In genomic region chr17:35666851-35667256, GRCm38 (mm10) we compare ENCODE assay signal across 8 mouse cellular contexts. TPM values are rescaled to one million over a fixed set of nuclear protein-coding genes. Genes with fewer than 3 reads are reported as not detected.
DNase-seq lines count a peak whose midpoint lies in the region; ATAC-seq and TF ChIP-seq lines count a peak whose summit lies in the region.

No protein-coding gene starts in this region.

- peaks cover 2 to 8% of the 10 kb centered on the region in 2 experiments; a peak in 3 of 4 replicates for H3K4me1 ChIP-seq in heart, embryonic 14.5 days (ENCODE audit: control insufficient read depth in 2 of 2, insufficient read depth in 2 of 2, low read length in 2 of 2)
- H3K4me1 ChIP-seq in hindbrain, embryonic 16.5 days (ENCODE audit: control insufficient read depth, insufficient read depth, low read depth, low read length) = peaks cover 16% of the 10 kb centered on the region
- H3K4me1 ChIP-seq in liver, postnatal 0 days (ENCODE audit: insufficient read depth) = peaks cover 8% of the 10 kb centered on the region; the same call in 1 of the 2 replicates
- no peaks in the 10 kb centered on the region for H3K4me1 ChIP-seq in stomach, postnatal 0 days (replicated peaks; ENCODE audit: control insufficient read depth, insufficient read depth)

- no peak for TF ChIP-seq CTCF in liver, postnatal 0 days (IDR thresholded peaks at IDR 0.05; ENCODE audit: low read depth)
- no peak for TF ChIP-seq CTCF in stomach, postnatal 0 days (IDR thresholded peaks at IDR 0.05; ENCODE audit: low read depth)

- ATAC-seq in heart, embryonic 14.5 days (ENCODE audit: insufficient number of reproducible peaks, insufficient read depth, low FRiP score, low read depth) = peak; percentile 17
- ATAC-seq in hindbrain, embryonic 16.5 days = peak; percentile 54
- peak; percentile 20 for ATAC-seq in liver, postnatal 0 days
- peak; percentile 47 for ATAC-seq in stomach, postnatal 0 days (ENCODE audit: low FRiP score, low TSS enrichment)
- ATAC-seq in cerebellum, adult (ENCODE audit: insufficient number of reproducible peaks, low FRiP score, low TSS enrichment) = no peak

- H3K36me3 ChIP-seq in heart, embryonic 14.5 days (ENCODE audit: control insufficient read depth, insufficient read depth, low read length) = peaks cover 48% of the 10 kb centered on the region
- peaks cover 10% of the 10 kb centered on the region; the same call in 1 of the 2 replicates for H3K36me3 ChIP-seq in hindbrain, embryonic 16.5 days (ENCODE audit: control insufficient read depth, insufficient read depth, low read length)
- H3K36me3 ChIP-seq in liver, postnatal 0 days (replicated peaks; ENCODE audit: insufficient read depth, low read length) = peaks cover 12% of the 10 kb centered on the region
- 0 out of 2 replicates have a peak, but pooled peaks cover 2% of the 10 kb centered on the region for H3K36me3 ChIP-seq in stomach, postnatal 0 days (ENCODE audit: control insufficient read depth, insufficient read depth, low read length)

- H3K9ac ChIP-seq in heart, embryonic 14.5 days (ENCODE audit: low read length) = peak overlapping the region; percentile 91
- H3K9ac ChIP-seq in hindbrain, embryonic 16.5 days (ENCODE audit: low read depth, low read length) = peak overlapping the region; percentile 89
- peak overlapping the region; percentile 76 for H3K9ac ChIP-seq in liver, postnatal 0 days (replicated peaks)
- peak overlapping the region; percentile 85 for H3K9ac ChIP-seq in stomach, postnatal 0 days (ENCODE audit: low read length)

- no peak for DNase-seq in heart, adult 9 months (ENCODE audit: low spot score in 2 of 2)
- DNase-seq in CD8-positive naive resting alpha-beta T cell, adult 2 months (ENCODE audit: low read depth in 2 of 2, low spot score in 2 of 2) = peak; percentile 6 to 16
- peak; percentile 82 for DNase-seq in embryo, embryonic 10.5 days (ENCODE audit: low spot score)
- DNase-seq in liver, postnatal 0 days = peak; percentile 28
- peak; percentile 53 for DNase-seq in stomach, postnatal 0 days (ENCODE audit: low spot score)

- TF ChIP-seq EP300 in liver, postnatal 0 days (IDR thresholded peaks at IDR 0.05; ENCODE audit: low read depth) = no peak
- no peak for TF ChIP-seq EP300 in stomach, postnatal 0 days (optimal IDR thresholded peaks at IDR 0.05)

- peak overlapping the region; percentile 77 to 89 for H3K4me3 ChIP-seq in heart, embryonic 14.5 days (ENCODE audit: control insufficient read depth in 1 of 2, insufficient read depth in 1 of 2, low read depth in 1 of 2, low read length in 2 of 2)
- peak overlapping the region; percentile 83 for H3K4me3 ChIP-seq in hindbrain, embryonic 16.5 days (ENCODE audit: low read length)
- peak overlapping the region; percentile 78 for H3K4me3 ChIP-seq in liver, postnatal 0 days (ENCODE audit: low read depth, low read length)
- H3K4me3 ChIP-seq in stomach, postnatal 0 days (ENCODE audit: low read depth, low read length) = peak overlapping the region; percentile 68

- peak overlapping the region; percentile 74 to 80 for H3K27ac ChIP-seq in heart, embryonic 14.5 days (replicated peaks in 1 of 2; ENCODE audit: control insufficient read depth in 1 of 2, insufficient read depth in 1 of 2, low read depth in 2 of 2, low read length in 2 of 2)
- peak overlapping the region; percentile 88 for H3K27ac ChIP-seq in hindbrain, embryonic 16.5 days (ENCODE audit: low read depth, low read length)
- peak overlapping the region; percentile 41 for H3K27ac ChIP-seq in liver, postnatal 0 days (ENCODE audit: low read depth)
- H3K27ac ChIP-seq in stomach, postnatal 0 days (replicated peaks) = peak overlapping the region; percentile 91

- 6% methylated on average over 13 of the region's 13 CpGs for whole genome bisulfite sequencing in heart, embryonic 14.5 days
- 6% methylated on average over 13 of the region's 13 CpGs for WGBS in hindbrain, embryonic 16.5 days
- WGBS in liver, postnatal 0 days (ENCODE audit: insufficient replicate concordance) = 4% methylated on average over 13 of the region's 13 CpGs
- 3% methylated on average over 13 of the region's 13 CpGs for WGBS in stomach, postnatal 0 days

- no peaks in the 10 kb centered on the region for H3K9me3 ChIP-seq in heart, embryonic 14.5 days (ENCODE audit: control insufficient read depth, low read length)
- H3K9me3 ChIP-seq in hindbrain, embryonic 16.5 days (ENCODE audit: control insufficient read depth, low read length) = no peaks in the 10 kb centered on the region
- H3K9me3 ChIP-seq in liver, postnatal 0 days (ENCODE audit: low read length) = no peaks in the 10 kb centered on the region
- no peaks in the 10 kb centered on the region for H3K9me3 ChIP-seq in stomach, postnatal 0 days (ENCODE audit: control insufficient read depth, low read length)

- H3K4me2 ChIP-seq in heart, embryonic 14.5 days (ENCODE audit: low read length) = peak overlapping the region; percentile 94
- peak overlapping the region; percentile 91 for H3K4me2 ChIP-seq in hindbrain, embryonic 16.5 days (ENCODE audit: low read length)
- H3K4me2 ChIP-seq in liver, postnatal 0 days (ENCODE audit: low read depth, low read length) = peak overlapping the region; percentile 94
- H3K4me2 ChIP-seq in stomach, postnatal 0 days (replicated peaks; ENCODE audit: low read depth) = peak overlapping the region; percentile 98

- H3K27me3 ChIP-seq in heart, embryonic 14.5 days (ENCODE audit: control insufficient read depth, insufficient read depth, low read length) = no peaks in the 10 kb centered on the region
- no peaks in the 10 kb centered on the region for H3K27me3 ChIP-seq in hindbrain, embryonic 16.5 days (replicated peaks; ENCODE audit: control insufficient read depth, insufficient read depth, low read length)
- no peaks in the 10 kb centered on the region for H3K27me3 ChIP-seq in liver, postnatal 0 days (ENCODE audit: insufficient read depth, low read length)
- H3K27me3 ChIP-seq in stomach, postnatal 0 days (ENCODE audit: control insufficient read depth, insufficient read depth, low read length) = no peaks in the 10 kb centered on the region

RNA-seq across cellular contexts. Expression of gene Vars2, which starts 0.5 kb away (rescaled TPM):
- polyA plus RNA-seq in heart, embryonic 14.5 days (2014; fragmentation: Nextera tagmentation; extraction: Ambion mirVana) = 10.8 and 12.7 TPM in 2 replicates
- polyA plus RNA-seq in hindbrain, embryonic 16.5 days (2015; fragmentation: Nextera tagmentation; extraction: Ambion mirVana) = 16.7 and 17.9 TPM in 2 replicates
- 4.6 and 5.0 TPM in 2 replicates for polyA plus RNA-seq in liver, postnatal 0 days (2015; fragmentation: Nextera tagmentation; extraction: Ambion mirVana)
- polyA plus RNA-seq in stomach, postnatal 0 days (2015; fragmentation: Nextera tagmentation; extraction: Ambion mirVana) = 10.3 and 10.6 TPM in 2 replicates

RNA-seq across cellular contexts. Expression of gene Gtf2h4, which starts 6.7 kb away (rescaled TPM):
- 21.9 and 23.8 TPM in 2 replicates for polyA plus RNA-seq in heart, embryonic 14.5 days (2014; fragmentation: Nextera tagmentation; extraction: Ambion mirVana)
- polyA plus RNA-seq in hindbrain, embryonic 16.5 days (2015; fragmentation: Nextera tagmentation; extraction: Ambion mirVana) = 27.8 and 28.1 TPM in 2 replicates
- polyA plus RNA-seq in liver, postnatal 0 days (2015; fragmentation: Nextera tagmentation; extraction: Ambion mirVana) = 14.1 and 15.2 TPM in 2 replicates
- 20.7 and 20.8 TPM in 2 replicates for polyA plus RNA-seq in stomach, postnatal 0 days (2015; fragmentation: Nextera tagmentation; extraction: Ambion mirVana)

RNA-seq across cellular contexts. Expression of gene Mucl3, which starts 23.4 kb away (rescaled TPM):
- 0.09 TPM in 1 of 2 replicates, not detected in the other for polyA plus RNA-seq in heart, embryonic 14.5 days (2014; fragmentation: Nextera tagmentation; extraction: Ambion mirVana)
- polyA plus RNA-seq in hindbrain, embryonic 16.5 days (2015; fragmentation: Nextera tagmentation; extraction: Ambion mirVana) = not detected in 2 replicates
- not detected in 2 replicates for polyA plus RNA-seq in liver, postnatal 0 days (2015; fragmentation: Nextera tagmentation; extraction: Ambion mirVana)
- 768 and 930 TPM in 2 replicates for polyA plus RNA-seq in stomach, postnatal 0 days (2015; fragmentation: Nextera tagmentation; extraction: Ambion mirVana)

RNA-seq across cellular contexts. Expression of gene Ddr1, which starts 37.6 kb away (rescaled TPM):
- polyA plus RNA-seq in heart, embryonic 14.5 days (2014; fragmentation: Nextera tagmentation; extraction: Ambion mirVana) = 75.7 and 75.8 TPM in 2 replicates
- polyA plus RNA-seq in hindbrain, embryonic 16.5 days (2015; fragmentation: Nextera tagmentation; extraction: Ambion mirVana) = 87.1 and 106 TPM in 2 replicates
- polyA plus RNA-seq in liver, postnatal 0 days (2015; fragmentation: Nextera tagmentation; extraction: Ambion mirVana) = 2.2 and 2.3 TPM in 2 replicates
- polyA plus RNA-seq in stomach, postnatal 0 days (2015; fragmentation: Nextera tagmentation; extraction: Ambion mirVana) = 50.8 TPM in 2 replicates

RNA-seq across cellular contexts. Expression of gene Gm9573, which starts 40.4 kb away (rescaled TPM):
- polyA plus RNA-seq in heart, embryonic 14.5 days (2014; fragmentation: Nextera tagmentation; extraction: Ambion mirVana) = not detected in 2 replicates
- polyA plus RNA-seq in hindbrain, embryonic 16.5 days (2015; fragmentation: Nextera tagmentation; extraction: Ambion mirVana) = not detected in 2 replicates
- polyA plus RNA-seq in liver, postnatal 0 days (2015; fragmentation: Nextera tagmentation; extraction: Ambion mirVana) = not detected in 2 replicates
- 2.6 and 3.9 TPM in 2 replicates for polyA plus RNA-seq in stomach, postnatal 0 days (2015; fragmentation: Nextera tagmentation; extraction: Ambion mirVana)

Comparison
In these comparisons a context has a peak if more than half of its experiments do, and no peak if none do; other contexts are left out.
1. H3K27ac ChIP-seq: peak in every context shown above with its lines; median percentile 91 in stomach, postnatal 0 days; 88 in hindbrain, embryonic 16.5 days; 77 in heart, embryonic 14.5 days; 41 in liver, postnatal 0 days.
2. DNase-seq: peak in CD8-positive naive resting alpha-beta T cell, adult 2 months (2 of 2), embryo, embryonic 10.5 days (single experiment), liver, postnatal 0 days (single experiment) and stomach, postnatal 0 days (single experiment); none in heart, adult 9 months (0 of 2).
3. RNA of gene Mucl3, which starts 23.4 kb away (polyA plus RNA-seq): 768 to 930 TPM in stomach, postnatal 0 days; 0.09 TPM in heart, embryonic 14.5 days, not detected in hindbrain, embryonic 16.5 days and not detected in liver, postnatal 0 days; every median in the first group is over 100 times any median in the second.
4. Peak in every context shown above with its lines, with median percentiles within 50 percentile points of each other: H3K4me2 ChIP-seq, H3K4me3 ChIP-seq and H3K9ac ChIP-seq.